Mouse (Mus musculus) kidney, adult 2 months (tissue): ENCODE measurements around the gene Cryz.

Experiments used
- CTCF ChIP-seq: fragments of 200-500 bp; conservative IDR thresholded peaks from 2 replicates; pipeline ENCODE4 v1.5.1; 2011; ENCODE audit warnings: low read depth, mild to moderate bottlenecking, control low read depth, low read length, moderate library complexity, mixed read lengths; ENCODE audit not compliant: insufficient read depth, insufficient read length
- POLR2A ChIP-seq: fragments of 200-500 bp; IDR thresholded peaks from one replicate; pipeline ENCODE4 v1.6.1; 2011; ENCODE audit warnings: low read depth, low read length, control low read depth

DNA sequence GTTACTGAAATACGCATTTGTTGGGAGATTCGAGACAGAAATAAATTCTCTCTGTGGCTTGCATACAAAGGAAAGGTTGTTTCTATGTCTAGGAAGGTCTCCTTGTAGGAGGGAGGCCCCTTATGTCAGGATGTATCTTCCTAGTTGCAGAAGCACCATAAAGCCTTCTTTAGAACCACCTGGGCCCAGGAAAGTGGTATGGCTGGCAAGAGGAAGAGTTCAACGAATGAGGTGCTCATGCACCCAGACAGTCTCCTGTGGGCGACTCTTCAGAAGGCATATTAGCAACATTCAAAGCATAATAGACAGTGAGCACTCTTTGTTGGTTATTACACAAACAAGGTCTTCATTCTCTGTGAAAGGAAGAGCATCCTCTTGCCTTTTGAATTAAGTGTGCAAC lies 68.1 kb downstream of the Cryz start:
- no peak for TF ChIP-seq POLR2A
- no peak for TF ChIP-seq CTCF
